Mouse (Mus musculus) midbrain, embryonic 14.5 days (tissue): ENCODE data around the gene Styk1. TPM values are rescaled to one million over a fixed set of nuclear protein-coding genes. Genes with fewer than 3 reads are reported as not detected.
"Not testable (repeated sequence)": the region's sequence is repeated elsewhere in the genome, so short reads cannot be mapped to it uniquely, and the experiment has no call there.

Experiments used
- ATAC-seq: fragments of 200-750 bp; cut with Nextera tagmentation; 2 replicates; pipeline ENCODE4 v1.8.0; 2017; ENCODE audit warnings: moderate number of reproducible peaks, moderate library complexity; ENCODE audit not compliant: low FRiP score, low TSS enrichment
- DNase-seq: peaks from one replicate; pipeline ENCODE4 v3.0.0-alpha.2; 2015
- H3K27ac ChIP-seq: fragments of 300-500 bp; sonication (generic); replicated peaks from 2 replicates; pipeline ENCODE4 v1.5.1; 2014; ENCODE audit warnings: mild to moderate bottlenecking, low read depth, low read length, moderate library complexity
- H3K27me3 ChIP-seq: fragments of 300-500 bp; sonication (generic); 2 replicates; pipeline ENCODE4 v1.6.1; 2014; ENCODE audit warnings: low read length, control low read depth, mixed read lengths; ENCODE audit not compliant: control insufficient read depth, insufficient read depth
- H3K36me3 ChIP-seq: fragments of 300-500 bp; sonication (generic); 2 replicates; pipeline ENCODE4 v1.6.1; 2014; ENCODE audit warnings: low read length, control low read depth; ENCODE audit not compliant: control insufficient read depth, insufficient read depth
- H3K4me1 ChIP-seq: fragments of 300-500 bp; sonication (generic); 2 replicates; pipeline ENCODE4 v1.6.1; 2014; ENCODE audit warnings: mild to moderate bottlenecking, antibody characterized with exemption, low read length, control low read depth; ENCODE audit not compliant: control insufficient read depth, insufficient read depth
- H3K4me2 ChIP-seq: fragments of 300-500 bp; sonication (generic); 2 replicates; pipeline ENCODE4 v1.6.1; 2014; ENCODE audit warnings: mild to moderate bottlenecking, low read length, moderate library complexity
- H3K4me3 ChIP-seq: fragments of 300-500 bp; sonication (generic); replicated peaks from 2 replicates; pipeline ENCODE4 v1.5.1; 2014; ENCODE audit warnings: low read depth, low read length
- H3K9ac ChIP-seq: fragments of 300-500 bp; sonication (generic); replicated peaks from 2 replicates; pipeline ENCODE4 v1.6.1; 2014; ENCODE audit warnings: mild to moderate bottlenecking, low read length, moderate library complexity
- H3K9me3 ChIP-seq: fragments of 300-500 bp; sonication (generic); 2 replicates; pipeline ENCODE4 v1.6.1; 2016; ENCODE audit warnings: low read length, control low read depth, mixed read lengths; ENCODE audit not compliant: control insufficient read depth
- WGBS: fragments of 180-500 bp; shearing (Covaris S2); extraction: QIAGEN DNeasy Blood & Tissue Kit; methylation state at CpG from one replicate; pipeline ENCODE4 v1.1.7; 2014; 5-methylcytosine and 5-hydroxymethylcytosine counted together
- polyA plus RNA-seq: library from polyadenylated mRNA; unstranded; fragments of >200 nt; fragmentation: Nextera tagmentation; extraction: Ambion mirVana; gene quantifications from 2 replicates; pipeline ENCODE4 v1.2.1, GENCODE M21; 2014

Gene Styk1
- polyA plus RNA-seq, 1 experiment from 2014 or later: 2.6 TPM

- not testable (repeated sequence) for H3K4me1 ChIP-seq, H3K27ac ChIP-seq, DNase-seq, H3K9me3 ChIP-seq, H3K27me3 ChIP-seq, H3K36me3 ChIP-seq, ATAC-seq, H3K4me2 ChIP-seq, H3K9ac ChIP-seq, H3K4me3 ChIP-seq
- WGBS: 96% methylated on average over 2 of the region's 2 CpGs
These were observed 75.2 kb downstream of the Styk1 start for GRCm38 (mm10) chr6:131278160-131278559.

DNA sequence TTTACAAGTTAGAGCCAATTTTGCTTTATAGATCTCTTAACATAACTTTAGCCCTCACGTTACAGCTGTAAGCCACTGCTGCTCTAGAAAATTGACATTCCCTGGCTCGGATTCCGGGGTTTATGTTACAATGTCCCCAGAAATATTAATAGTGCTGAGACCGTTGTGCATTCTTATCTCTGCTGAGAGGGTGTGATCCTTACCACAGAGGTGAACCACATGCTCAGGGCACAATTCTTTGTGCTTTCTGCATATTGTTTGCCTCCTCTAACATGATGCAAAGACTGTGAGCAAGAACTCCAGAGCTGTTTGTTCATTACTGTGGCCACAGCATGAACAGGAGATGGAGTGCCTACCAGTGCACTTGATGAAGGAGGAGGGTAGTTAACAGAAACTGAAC lies 76.7 kb downstream of the Styk1 start:
- H3K4me2 ChIP-seq: no peak overlapping the region
- H3K4me1 ChIP-seq: no peaks in the 10 kb centered on the region
- no peak overlapping the region for H3K4me3 ChIP-seq
- DNase-seq (no peak), ATAC-seq (no peak)
- no peaks in the 10 kb centered on the region for H3K27me3 ChIP-seq
- no peak overlapping the region for H3K27ac ChIP-seq
- no peaks in the 10 kb centered on the region for H3K9me3 ChIP-seq
- WGBS: 94% methylated on average over 4 of the region's 4 CpGs
- no peak overlapping the region for H3K9ac ChIP-seq
- H3K36me3 ChIP-seq: 0 out of 2 replicates have a peak, but pooled peaks cover 8% of the 10 kb centered on the region

DNA sequence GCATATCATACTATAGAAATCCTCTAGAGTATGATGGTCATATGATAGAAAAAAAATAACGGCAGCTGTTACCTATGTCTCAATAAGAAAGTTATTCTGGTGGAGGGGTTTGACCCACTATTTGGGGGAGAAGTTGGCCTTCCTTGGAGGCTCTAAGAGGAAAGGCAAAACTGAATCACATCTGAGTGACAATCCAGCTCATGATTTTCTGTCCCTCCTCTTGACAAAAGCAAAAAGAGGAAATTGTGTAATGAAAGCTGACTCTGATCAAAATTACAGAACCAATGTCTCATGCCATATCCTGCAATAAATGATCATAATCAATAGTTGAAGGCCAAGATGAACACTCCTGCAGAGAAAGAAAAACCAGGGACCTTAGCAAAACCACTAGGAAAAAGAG lies 81.1 kb downstream of the Styk1 start:
- Histone ChIP-seq H3K4me1 (no peaks in the 10 kb centered on the region), H3K27ac (no peak overlapping the region), H3K27me3 (no peaks in the 10 kb centered on the region), H3K9me3 (no peaks in the 10 kb centered on the region), H3K4me2 (no peak overlapping the region), H3K4me3 (no peak overlapping the region), H3K9ac (no peak overlapping the region), H3K36me3 (0 out of 2 replicates have a peak, but pooled peaks cover 6% of the 10 kb centered on the region)
- DNase-seq (no peak), ATAC-seq (no peak)
- WGBS: 94% methylated on average over 1 of the region's 1 CpGs

DNA sequence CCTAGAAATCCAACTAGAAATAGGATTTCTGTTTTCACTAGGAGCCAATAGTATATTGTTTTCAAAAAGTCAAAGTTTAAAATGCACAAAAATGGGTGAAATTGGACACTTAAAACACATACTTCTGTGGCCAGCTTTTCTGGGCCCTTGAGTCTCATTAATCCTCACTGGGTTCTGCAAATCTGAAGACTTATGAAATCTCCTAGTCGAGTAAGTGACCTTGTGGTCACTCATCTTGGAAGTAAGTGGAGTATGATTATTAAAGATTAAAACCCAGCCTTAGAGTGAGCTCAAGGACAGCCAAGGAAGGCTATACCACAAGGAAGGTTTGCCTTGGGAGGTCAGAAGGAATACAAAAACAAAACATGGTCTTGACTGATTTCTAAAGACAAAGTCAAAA lies 83.1 kb downstream of the Styk1 start:
- no peak overlapping the region for H3K4me2 ChIP-seq
- WGBS: 55% methylated on average over 1 of the region's 1 CpGs
- H3K36me3 ChIP-seq: no peaks in the 10 kb centered on the region
- no peaks in the 10 kb centered on the region for H3K27me3 ChIP-seq
- H3K9ac ChIP-seq: no peak overlapping the region
- ATAC-seq (no peak), DNase-seq (no peak)
- H3K27ac ChIP-seq: no peak overlapping the region
- no peaks in the 10 kb centered on the region for H3K4me1 ChIP-seq
- no peak overlapping the region for H3K4me3 ChIP-seq
- H3K9me3 ChIP-seq: no peaks in the 10 kb centered on the region

DNA sequence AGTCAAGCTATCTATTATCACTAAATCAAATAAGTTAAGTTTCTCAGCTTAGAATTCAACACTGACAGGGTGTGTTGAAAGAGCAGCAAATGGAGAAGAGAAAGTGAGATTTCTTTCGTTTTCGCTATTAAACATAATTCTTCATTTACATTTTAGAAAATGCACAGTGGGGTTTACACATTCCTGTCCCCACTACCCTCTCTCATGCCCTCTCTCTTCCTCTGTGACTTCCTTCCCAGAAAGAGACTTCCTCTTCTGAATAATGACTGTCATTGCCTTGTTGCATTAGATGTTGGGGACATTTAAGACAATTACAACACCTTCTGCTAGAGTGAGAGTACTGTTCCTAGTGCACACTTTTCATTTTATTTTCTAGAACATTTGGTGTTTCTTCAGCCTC lies 83.8 kb downstream of the Styk1 start:
- 95% methylated on average over 2 of the region's 2 CpGs for WGBS
- H3K4me3 ChIP-seq: no peak overlapping the region
- no peaks in the 10 kb centered on the region for H3K4me1 ChIP-seq
- ATAC-seq (no peak), DNase-seq (no peak)
- H3K36me3 ChIP-seq: no peaks in the 10 kb centered on the region
- H3K4me2 ChIP-seq: no peak overlapping the region
- H3K27ac ChIP-seq: no peak overlapping the region
- H3K9me3 ChIP-seq: no peaks in the 10 kb centered on the region
- no peaks in the 10 kb centered on the region for H3K27me3 ChIP-seq
- H3K9ac ChIP-seq: no peak overlapping the region

DNA sequence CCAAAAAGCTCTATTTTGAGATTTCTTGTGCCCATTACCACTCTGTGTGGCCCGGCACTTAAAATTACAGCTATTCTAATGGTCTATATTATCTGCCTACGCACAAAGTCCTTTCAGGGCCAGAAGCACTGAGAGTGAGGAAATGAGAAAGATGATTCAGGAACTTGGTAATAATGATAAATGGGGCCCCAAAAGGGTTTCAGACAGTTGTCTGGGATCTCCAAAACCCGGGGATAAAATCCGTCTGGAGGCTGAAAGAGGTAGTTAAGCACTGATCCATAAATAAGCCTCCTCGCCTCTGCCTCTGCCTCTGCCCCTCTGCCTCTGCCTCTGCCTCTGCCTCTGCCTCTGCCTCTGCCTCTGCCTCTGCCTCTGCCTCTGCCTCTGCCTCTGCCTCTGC lies 89.2 kb downstream of the Styk1 start:
- DNase-seq (no peak), ATAC-seq (no peak)
- Histone ChIP-seq H3K4me2 (no peak overlapping the region), H3K36me3 (no peaks in the 10 kb centered on the region), H3K4me1 (no peaks in the 10 kb centered on the region), H3K9me3 (no peaks in the 10 kb centered on the region), H3K27ac (no peak overlapping the region), H3K27me3 (no peaks in the 10 kb centered on the region), H3K9ac (no peak overlapping the region), H3K4me3 (no peak overlapping the region)
- 83% methylated on average over 5 of the region's 5 CpGs for WGBS

DNA sequence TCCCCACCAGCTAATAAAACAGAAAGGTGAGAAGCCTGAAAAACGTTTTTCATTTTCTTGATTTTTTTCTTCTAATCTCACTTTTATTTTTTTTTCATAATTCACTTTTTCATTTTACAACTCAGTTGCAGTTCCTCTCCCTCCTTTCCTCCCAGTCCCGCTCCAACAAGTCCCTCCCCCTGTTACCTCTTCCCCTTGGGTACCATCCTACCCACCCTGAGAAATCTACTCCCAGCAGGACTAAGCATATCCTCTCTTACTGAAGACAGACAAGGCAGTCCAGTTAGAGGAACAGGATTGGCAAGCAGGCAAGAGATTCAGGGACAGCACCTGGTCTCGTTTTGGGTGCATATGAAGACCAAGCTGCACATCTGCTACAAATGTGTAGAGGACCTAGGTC lies 90.6 kb downstream of the Styk1 start:
- Histone ChIP-seq H3K4me2 (no peak overlapping the region), H3K27ac (no peak overlapping the region), H3K9ac (no peak overlapping the region), H3K4me1 (no peaks in the 10 kb centered on the region), H3K9me3 (no peaks in the 10 kb centered on the region), H3K27me3 (no peaks in the 10 kb centered on the region), H3K4me3 (no peak overlapping the region), H3K36me3 (no peaks in the 10 kb centered on the region)
- WGBS: 62% methylated on average over 3 of the region's 3 CpGs
- DNase-seq (no peak), ATAC-seq (no peak)

DNA sequence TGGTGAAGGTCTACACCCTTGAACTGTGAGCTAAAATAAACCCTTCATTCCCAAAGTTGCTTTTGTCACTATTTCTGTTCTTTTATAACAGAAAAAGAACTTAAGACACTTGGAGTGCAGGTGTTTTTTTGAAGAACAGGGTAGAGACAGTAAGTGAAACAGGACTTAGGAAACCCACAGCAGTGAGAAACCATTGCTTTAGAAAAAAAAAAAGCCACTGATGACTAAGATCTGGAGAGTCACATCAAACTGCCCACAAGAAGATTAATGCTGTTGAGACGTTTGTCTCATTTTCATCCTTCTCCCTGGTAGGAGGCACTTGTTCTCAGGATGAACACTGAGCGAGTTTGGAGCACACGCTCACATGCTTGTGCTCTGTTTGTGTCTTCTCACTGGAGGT lies 91.4 kb downstream of the Styk1 start:
- ATAC-seq (no peak), DNase-seq (no peak)
- Histone ChIP-seq H3K9me3 (no peaks in the 10 kb centered on the region), H3K36me3 (no peaks in the 10 kb centered on the region), H3K9ac (no peak overlapping the region), H3K27me3 (no peaks in the 10 kb centered on the region), H3K27ac (no peak overlapping the region), H3K4me2 (no peak overlapping the region), H3K4me1 (no peaks in the 10 kb centered on the region), H3K4me3 (no peak overlapping the region)
- WGBS: 81% methylated on average over 3 of the region's 3 CpGs
